Mouse (Mus musculus) erythroblast, embryonic 14.5 days (primary cell): ENCODE data around the gene Smg6.

ENCODE experiments used
- GATA1 ChIP-seq: IDR thresholded peaks from 2 replicates; pipeline ENCODE4 v1.6.1; 2012; ENCODE audit warnings: low read length, inconsistent platforms, mixed read lengths
- TAL1 ChIP-seq: IDR thresholded peaks from 3 replicates; pipeline ENCODE4 v1.6.1; 2012; ENCODE audit warnings: low read length, inconsistent platforms, mixed read lengths

DNA sequence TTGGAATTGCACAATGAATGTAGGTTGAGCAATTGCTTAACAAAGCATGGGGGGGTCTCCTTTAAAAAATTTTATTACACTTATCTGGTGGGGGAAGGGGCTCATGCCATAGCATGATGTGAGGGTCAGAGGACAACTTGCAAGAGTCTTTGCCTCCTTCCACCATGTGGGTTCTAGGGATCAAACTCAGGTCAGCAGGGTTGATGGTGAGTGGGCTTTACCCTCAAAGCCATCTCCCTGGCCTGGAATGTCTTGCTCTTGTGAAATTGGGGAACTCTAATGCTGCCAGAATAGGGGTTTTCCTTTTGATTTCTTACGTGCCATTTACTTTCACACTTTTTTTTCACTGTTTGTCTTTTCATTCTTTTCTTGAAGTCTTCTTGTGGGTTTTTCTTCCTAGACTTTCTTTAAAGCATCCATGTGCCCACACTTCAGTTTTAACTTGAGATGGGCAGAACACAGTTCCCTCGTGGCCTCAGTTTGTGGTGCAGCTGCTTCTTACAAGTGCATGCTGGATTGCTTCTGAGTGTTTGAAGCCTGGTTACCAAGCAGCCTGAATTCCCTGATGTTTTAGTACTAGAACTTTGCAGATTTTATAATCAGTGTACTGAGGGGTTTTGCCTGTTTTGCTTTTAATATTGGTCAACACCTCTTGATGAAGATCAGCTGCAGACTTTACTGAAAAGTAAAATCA lies 147.5 kb downstream of the Smg6 start:
- TF ChIP-seq GATA1: no peak
- TF ChIP-seq TAL1: no peak
